Mouse (Mus musculus) mammary gland, adult 2 months (tissue): Measurements from ENCODE around the gene 4933424G06Rik. TPM values are rescaled to one million over a fixed set of nuclear protein-coding genes. Genes with fewer than 3 reads are reported as not detected.

ENCODE experiments used
- polyA plus RNA-seq: library from polyadenylated mRNA; depleted of rRNA; stranded (reverse); fragments of >200 nt; gene quantifications from 2 replicates; pipeline ENCODE4 v1.2.3, GENCODE M21; 2012; ENCODE audit warnings: low replicate concordance; rRNA removed

The 4933424G06Rik gene
- polyA plus RNA-seq: not detected in 2 replicates

DNA sequence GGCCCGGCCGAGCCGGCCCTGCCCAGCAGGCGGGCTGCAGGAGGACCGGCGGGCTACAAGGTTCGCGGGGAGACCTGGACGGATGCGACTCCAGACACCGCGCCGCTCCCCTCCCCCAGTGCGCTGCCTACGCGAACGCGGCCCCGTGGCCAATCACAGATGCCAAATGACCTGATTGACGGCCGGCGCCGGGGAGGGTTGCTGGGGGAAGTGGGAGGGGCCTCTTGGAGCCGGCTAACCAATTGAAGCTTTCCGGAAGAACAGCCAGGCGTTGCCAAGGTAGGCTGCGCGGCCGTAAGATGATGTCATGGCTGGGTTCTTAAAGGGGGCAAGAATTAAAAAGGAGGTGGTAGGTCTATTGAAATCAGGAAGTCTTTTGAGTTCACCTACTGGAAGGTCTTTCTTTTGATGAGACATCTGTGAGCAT is at the start of gene 4933424G06Rik:
Gene 4933424G06Rik, plus strand, starts transcription at position 296 of the 427 bp plus-strand sequence.

DNA sequence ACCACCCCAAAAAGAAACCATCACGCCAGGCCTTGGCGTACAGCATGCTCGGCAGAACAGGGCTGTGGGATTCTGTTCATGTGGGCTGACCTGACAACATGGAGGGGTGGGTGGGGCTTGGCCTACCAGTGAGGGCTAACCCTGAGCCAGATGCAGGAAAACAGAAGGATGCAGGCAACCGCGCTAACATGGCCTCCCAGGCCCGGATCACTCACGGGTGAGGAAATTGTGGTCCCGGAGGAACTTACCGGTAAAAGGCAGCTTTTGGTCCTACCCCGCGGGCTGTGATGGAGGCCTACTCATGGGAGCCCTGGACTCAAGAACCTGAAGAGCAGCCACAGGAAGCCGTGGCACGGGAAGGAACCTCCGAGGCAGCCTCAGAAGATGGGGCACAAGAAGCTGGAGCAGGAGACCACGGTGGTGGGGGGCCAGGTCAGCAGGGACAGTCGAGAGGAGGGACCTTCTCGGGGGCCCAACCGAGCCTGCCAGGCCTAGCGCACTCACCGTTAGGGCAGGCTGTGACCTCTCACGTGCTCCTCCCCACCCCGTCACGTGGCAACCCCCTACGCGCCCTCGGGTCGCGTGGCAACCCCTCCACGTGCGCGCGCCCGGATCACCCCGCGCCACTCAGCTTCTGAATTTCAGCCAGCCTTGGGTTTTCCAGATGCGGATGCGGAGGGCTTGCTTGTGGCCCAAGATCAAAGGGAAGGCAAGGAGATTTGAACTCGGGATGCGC is 27.2 kb upstream of the 4933424G06Rik start, which contains the start of gene Fam178b:
Gene Fam178b, minus strand, starts transcription at position 564 of the 736 bp plus-strand sequence.

DNA sequence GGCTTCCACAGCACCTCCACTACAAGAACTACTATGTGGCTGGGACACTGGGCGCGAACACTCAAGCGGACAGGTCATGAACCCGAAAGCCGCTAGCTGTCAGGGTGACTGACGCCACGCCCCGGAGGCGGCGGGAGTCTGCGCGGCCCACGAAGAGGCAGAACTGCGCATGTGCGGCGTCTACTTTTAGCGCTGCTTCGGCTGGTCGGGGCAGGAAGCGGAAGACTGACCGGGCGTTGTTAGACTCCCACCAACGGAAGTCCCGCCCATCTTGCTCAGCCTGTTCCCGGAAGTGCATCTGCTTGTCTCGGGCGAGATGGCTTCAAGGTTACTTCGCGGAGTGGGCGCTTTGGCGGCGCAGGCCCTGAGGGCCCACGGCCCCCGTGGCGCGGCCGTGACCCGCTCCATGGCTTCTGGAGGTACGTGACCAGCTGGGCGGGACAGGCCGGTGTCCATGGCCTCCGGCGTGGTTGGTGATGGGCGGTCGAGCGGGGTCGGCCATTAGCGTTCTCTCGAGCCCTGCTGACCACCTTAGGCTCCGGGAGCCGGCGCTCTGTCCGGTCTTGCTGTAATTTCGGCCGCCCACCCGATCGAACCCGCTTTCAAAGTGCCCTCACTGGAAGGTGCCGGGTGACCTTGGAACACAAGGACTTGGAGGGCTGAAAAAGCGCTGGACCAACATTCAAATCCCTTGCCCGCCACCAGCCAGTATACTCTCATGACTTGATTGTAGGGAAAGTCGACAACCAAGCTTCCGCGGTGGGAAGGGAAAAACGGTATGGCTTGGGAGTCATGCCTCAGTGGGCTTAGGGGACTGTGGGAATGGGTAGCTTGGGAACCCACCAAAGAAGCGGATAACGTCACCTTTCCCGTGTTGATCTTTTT is 18.4 kb upstream of the 4933424G06Rik start, which contains the start of gene Cox5b:
Gene Cox5b, plus strand, starts transcription at position 179 of the 885 bp plus-strand sequence.

DNA sequence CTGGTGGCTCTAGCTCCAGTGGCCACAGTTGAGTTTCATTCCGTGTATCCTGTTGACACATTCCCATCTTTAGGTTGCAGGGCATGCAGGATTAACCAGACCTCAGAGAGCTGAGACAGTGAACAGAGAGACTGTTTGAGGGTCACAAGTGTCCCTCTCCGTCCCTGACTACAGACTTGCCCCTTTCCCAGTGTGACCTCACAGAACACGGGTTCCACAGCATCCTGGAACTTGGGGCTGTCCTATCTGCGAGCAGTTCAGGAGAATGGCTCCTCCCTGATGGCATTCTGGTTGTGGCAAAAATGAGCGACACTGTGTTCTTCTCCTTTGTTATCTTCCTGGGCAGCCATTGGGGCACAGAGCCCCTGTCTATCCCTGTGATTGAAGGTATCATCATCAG is 4.4 kb downstream of the 4933424G06Rik start, which contains the start of gene Actr1b:
Gene Actr1b, minus strand, starts transcription at position 112 of the 400 bp plus-strand sequence.

DNA sequence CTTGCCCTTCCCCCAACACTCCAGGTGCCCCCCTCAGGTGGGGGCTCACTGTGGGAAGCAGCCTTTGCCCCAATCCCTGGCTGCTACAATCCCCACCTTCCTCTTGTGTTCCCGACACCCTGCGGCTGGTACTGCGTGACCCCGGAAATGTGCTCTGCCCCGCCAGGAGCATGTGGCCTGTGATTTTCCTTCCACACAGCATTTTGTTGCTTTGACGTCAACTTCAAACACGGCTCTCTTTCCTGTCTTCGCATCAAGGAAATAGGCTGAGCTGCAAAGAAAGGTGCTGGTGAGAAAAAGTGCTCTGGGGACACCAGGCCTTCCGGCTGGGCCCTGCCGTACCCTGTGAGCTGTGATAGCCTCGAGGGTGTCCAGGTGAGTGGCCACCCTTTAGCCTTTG is 51.6 kb downstream of the 4933424G06Rik start, which contains the start of gene Zap70:
Gene Zap70, plus strand, starts transcription at position 231 of the 400 bp plus-strand sequence.

Other genes starting within 250 kb of the 4933424G06Rik start
- 6.1 and 6.6 TPM in 2 replicates for gene Cnnm4, start 238.5 kb upstream of the 4933424G06Rik start, polyA plus RNA-seq
- gene Cnnm3, start 198.3 kb upstream of the 4933424G06Rik start, polyA plus RNA-seq: 24.1 and 35.1 TPM in 2 replicates
- gene Ankrd23, start 173.3 kb upstream of the 4933424G06Rik start, polyA plus RNA-seq: 17.8 and 417 TPM in 2 replicates
- gene Gm42417, start 170.7 kb upstream of the 4933424G06Rik start, polyA plus RNA-seq: not detected in 2 replicates
- 20.2 and 34.2 TPM in 2 replicates for gene Ankrd39, start 162.7 kb upstream of the 4933424G06Rik start, polyA plus RNA-seq
- gene Sema4c, start 151.8 kb upstream of the 4933424G06Rik start, polyA plus RNA-seq: 23.4 and 25.9 TPM in 2 replicates
- gene Fam178b, start 27.0 kb upstream of the 4933424G06Rik start, polyA plus RNA-seq: 6.9 and 11.8 TPM in 2 replicates
- 516 and 630 TPM in 2 replicates for gene Cox5b, start 18.7 kb upstream of the 4933424G06Rik start, polyA plus RNA-seq
- gene Actr1b, start 4.3 kb downstream of the 4933424G06Rik start, polyA plus RNA-seq: 110 and 120 TPM in 2 replicates
- gene Zap70, start 51.6 kb downstream of the 4933424G06Rik start, polyA plus RNA-seq: 16.9 and 59.2 TPM in 2 replicates
- gene Tmem131, start 233.5 kb downstream of the 4933424G06Rik start, polyA plus RNA-seq: 17.8 and 23.1 TPM in 2 replicates